Mouse (Mus musculus): ENCODE results near the gene Ccdc63.

GRCm38 (mm10) chr5:122132167-122133049 lies 8.2 kb downstream of the Ccdc63 start:
- TF ChIP-seq POLR2A (IDR thresholded peaks at IDR 0.05; ENCODE audit: extremely low read depth, insufficient read depth, low read length) = no peak
- no peak for TF ChIP-seq CTCF (IDR thresholded peaks at IDR 0.05; ENCODE audit: extremely low read depth, insufficient read depth, low read length)
